Mouse (Mus musculus) intestine, embryonic 16.5 days (tissue): ENCODE data around the gene Wfdc1. TPM values are rescaled to one million over a fixed set of nuclear protein-coding genes. Genes with fewer than 3 reads are reported as not detected.

ENCODE experiments used
- ATAC-seq: fragments of 200-750 bp; cut with Nextera tagmentation; 2 replicates; pipeline ENCODE4 v1.8.0; 2017; ENCODE audit warnings: moderate TSS enrichment, moderate library complexity
- H3K27ac ChIP-seq: fragments of 300-500 bp; sonication (generic); 2 replicates; pipeline ENCODE4 v1.5.1; 2014; ENCODE audit warnings: mild to moderate bottlenecking, low read length
- H3K27me3 ChIP-seq: fragments of 300-500 bp; sonication (generic); replicated peaks from 2 replicates; pipeline ENCODE4 v1.6.1; 2014; ENCODE audit warnings: low read length, control low read depth, mixed read lengths; ENCODE audit not compliant: control insufficient read depth, insufficient read depth
- H3K36me3 ChIP-seq: fragments of 300-500 bp; sonication (generic); 2 replicates; pipeline ENCODE4 v1.6.1; 2014; ENCODE audit warnings: low read length, control low read depth; ENCODE audit not compliant: control insufficient read depth, insufficient read depth
- H3K4me1 ChIP-seq: fragments of 300-500 bp; sonication (generic); 2 replicates; pipeline ENCODE4 v1.6.1; 2014; ENCODE audit warnings: low read length, control low read depth, mixed read lengths; ENCODE audit not compliant: control insufficient read depth, insufficient read depth
- H3K4me2 ChIP-seq: fragments of 300-500 bp; sonication (generic); 2 replicates; pipeline ENCODE4 v1.6.1; 2014; ENCODE audit warnings: low read depth, low read length, control low read depth
- H3K4me3 ChIP-seq: fragments of 300-500 bp; sonication (generic); 2 replicates; pipeline ENCODE4 v1.5.1; 2014; ENCODE audit warnings: mild to moderate bottlenecking, low read length
- H3K9ac ChIP-seq: fragments of 300-500 bp; sonication (generic); 2 replicates; pipeline ENCODE4 v1.6.1; 2014; ENCODE audit warnings: low read depth, low read length
- H3K9me3 ChIP-seq: fragments of 300-500 bp; sonication (generic); 2 replicates; pipeline ENCODE4 v1.6.1; 2016; ENCODE audit warnings: low read length, control low read depth; ENCODE audit not compliant: control insufficient read depth
- WGBS: fragments of 180-500 bp; shearing (Covaris S2); extraction: QIAGEN DNeasy Blood & Tissue Kit; methylation state at CpG from one replicate; pipeline ENCODE4 v1.1.7; 2014; 5-methylcytosine and 5-hydroxymethylcytosine counted together
- polyA plus RNA-seq: library from polyadenylated mRNA; unstranded; fragments of >200 nt; fragmentation: Nextera tagmentation; extraction: Ambion mirVana; gene quantifications from 2 replicates; pipeline ENCODE4 v1.2.1, GENCODE M21; 2015

Wfdc1 gene
- polyA plus RNA-seq, 1 experiment from 2014 or later: 4.6 TPM

DNA sequence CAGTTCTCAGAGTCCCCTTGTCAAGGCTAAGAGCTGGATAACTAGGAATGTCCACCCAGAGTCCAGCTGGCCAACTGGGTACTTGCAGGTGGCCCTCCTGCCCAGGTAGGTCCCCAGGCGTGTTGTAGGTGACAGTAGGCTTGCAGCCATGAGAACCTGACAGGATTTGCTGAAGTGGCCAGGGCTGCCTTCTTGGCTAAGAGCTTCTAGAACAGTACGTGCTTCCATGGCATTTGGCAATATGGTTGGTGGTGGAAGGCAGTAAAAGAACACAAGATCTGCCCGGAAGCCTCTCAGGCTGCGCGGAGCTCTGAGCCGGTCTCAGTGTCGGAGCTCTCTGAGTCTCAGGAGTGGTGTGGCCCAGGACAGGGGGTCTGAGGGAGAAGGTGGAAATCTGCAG is 41.2 kb upstream of the Wfdc1 start:
- no peak for ATAC-seq
- H3K27ac ChIP-seq: no peak overlapping the region
- no peaks in the 10 kb centered on the region for H3K4me1 ChIP-seq
- H3K27me3 ChIP-seq: no peaks in the 10 kb centered on the region
- no peaks in the 10 kb centered on the region for H3K9me3 ChIP-seq
- H3K4me2 ChIP-seq: no peak overlapping the region
- no peaks in the 10 kb centered on the region for H3K36me3 ChIP-seq
- no peak overlapping the region for H3K9ac ChIP-seq
- 91% methylated on average over 7 of the region's 7 CpGs for WGBS
- no peak overlapping the region for H3K4me3 ChIP-seq

DNA sequence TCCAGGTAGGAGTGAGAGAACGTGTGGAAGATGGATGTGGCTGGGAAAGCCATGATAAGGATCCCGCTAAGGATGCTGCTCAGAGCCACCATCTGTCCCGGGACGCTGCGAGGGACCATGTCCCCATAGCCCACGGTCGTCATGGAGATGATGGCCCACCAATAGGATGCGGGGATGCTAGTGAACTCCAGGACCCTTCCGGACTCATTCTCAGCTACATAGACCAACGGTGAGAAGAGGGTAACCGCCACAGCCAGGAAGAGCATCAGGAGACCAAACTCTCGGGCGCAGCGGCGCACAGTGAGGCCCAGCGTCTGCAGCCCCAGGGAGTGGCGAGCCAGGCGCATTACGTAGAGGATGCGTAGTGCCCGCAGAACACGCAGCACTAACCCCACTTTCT is 40.4 kb upstream of the Wfdc1 start:
- Histone ChIP-seq H3K9ac (no peak overlapping the region), H3K4me2 (no peak overlapping the region), H3K27ac (no peak overlapping the region), H3K4me1 (0 out of 2 replicates have a peak, but pooled peaks cover under 1% of the 10 kb centered on the region), H3K9me3 (no peaks in the 10 kb centered on the region), H3K27me3 (no peaks in the 10 kb centered on the region), H3K36me3 (no peaks in the 10 kb centered on the region), H3K4me3 (no peak overlapping the region)
- 83% methylated on average over 22 of the region's 22 CpGs for WGBS
- ATAC-seq: no peak

DNA sequence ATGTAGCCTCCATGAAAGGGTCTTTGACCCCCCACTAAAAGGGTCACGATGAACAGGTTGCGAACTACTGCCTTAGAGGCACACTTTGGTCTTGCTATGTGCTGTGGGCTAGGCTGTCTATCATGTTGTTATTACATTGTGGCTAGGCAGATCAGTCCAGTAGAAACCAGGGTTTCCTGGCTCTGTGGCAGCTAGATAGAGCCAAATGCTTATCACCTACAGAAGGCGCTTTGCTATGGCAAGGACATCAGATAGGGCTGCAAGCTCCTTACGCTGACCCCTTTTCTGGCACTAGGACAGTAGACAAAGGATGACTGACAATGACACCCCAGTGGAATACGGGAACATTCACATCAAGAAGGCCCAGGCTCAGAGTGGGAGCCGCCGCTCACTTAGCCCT is 39.0 kb upstream of the Wfdc1 start:
- H3K9ac ChIP-seq: no peak overlapping the region
- no peak overlapping the region for H3K4me3 ChIP-seq
- no peaks in the 10 kb centered on the region for H3K36me3 ChIP-seq
- no peaks in the 10 kb centered on the region for H3K27me3 ChIP-seq
- H3K27ac ChIP-seq: no peak overlapping the region
- H3K9me3 ChIP-seq: no peaks in the 10 kb centered on the region
- no peak; the same call in 1 of the 2 replicates for ATAC-seq
- WGBS: 87% methylated on average over 7 of the region's 7 CpGs
- 0 out of 2 replicates have a peak, but pooled peaks cover 5% of the 10 kb centered on the region for H3K4me1 ChIP-seq
- H3K4me2 ChIP-seq: no peak overlapping the region

DNA sequence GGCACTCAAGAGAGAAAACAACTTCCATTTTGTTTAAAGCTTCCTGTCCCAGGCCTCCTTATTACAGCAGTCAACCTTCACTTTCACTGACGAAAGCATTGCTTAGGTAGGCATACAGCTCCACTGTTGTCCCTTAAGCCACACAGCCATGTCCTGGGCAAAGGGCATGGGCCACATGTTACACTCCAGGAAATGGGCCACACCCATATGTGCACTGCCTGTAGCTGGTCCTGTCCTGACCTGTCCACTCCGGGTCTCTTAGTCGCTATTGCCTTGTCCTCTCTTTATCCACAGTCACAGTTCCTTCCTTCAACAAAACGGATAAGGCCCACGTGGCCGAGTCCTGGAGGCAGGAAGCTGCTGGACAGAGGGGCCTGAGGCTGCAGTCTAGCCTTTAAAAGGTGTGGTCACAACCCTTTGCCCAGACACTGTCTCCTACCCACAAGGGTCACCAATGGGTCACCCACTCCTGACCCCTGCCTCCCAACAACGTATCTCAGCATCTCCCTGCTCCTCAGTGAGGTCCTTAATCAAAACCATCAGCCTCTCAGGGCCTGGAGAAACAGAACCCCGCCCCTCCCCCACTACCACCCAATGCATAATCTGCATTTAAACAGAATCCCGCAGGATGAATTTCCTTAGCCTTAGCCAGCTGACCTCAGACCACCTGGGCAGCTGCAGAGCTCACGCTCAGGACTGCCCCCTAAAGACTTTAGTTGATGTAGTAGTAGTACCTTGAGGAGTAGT is 38.4 kb upstream of the Wfdc1 start:
- WGBS: 39% methylated on average over 10 of the region's 10 CpGs
- no peak overlapping the region for H3K4me3 ChIP-seq
- no peaks in the 10 kb centered on the region for H3K36me3 ChIP-seq
- 0 out of 2 replicates have a peak, but pooled peaks cover 5% of the 10 kb centered on the region for H3K4me1 ChIP-seq
- ATAC-seq: peak; percentile 82
- no peaks in the 10 kb centered on the region for H3K9me3 ChIP-seq
- H3K27me3 ChIP-seq: no peaks in the 10 kb centered on the region
- H3K27ac ChIP-seq: no peak overlapping the region
- no peak overlapping the region for H3K4me2 ChIP-seq
- no peak overlapping the region for H3K9ac ChIP-seq

- H3K9me3 ChIP-seq: no peaks in the 10 kb centered on the region
- peaks cover 12% of the 10 kb centered on the region for H3K4me1 ChIP-seq
- no peak overlapping the region for H3K9ac ChIP-seq
- no peaks in the 10 kb centered on the region for H3K36me3 ChIP-seq
- H3K27ac ChIP-seq: no peak overlapping the region
- peaks cover 5% of the 10 kb centered on the region; the same call in 1 of the 2 replicates for H3K27me3 ChIP-seq
- 54% methylated on average over 3 of the region's 3 CpGs for WGBS
- no peak overlapping the region for H3K4me3 ChIP-seq
- no peak for ATAC-seq
- no peak overlapping the region for H3K4me2 ChIP-seq
Measured at GRCm38 (mm10) chr8:119630841-119631240, 35.3 kb upstream of the Wfdc1 start.

GRCm38 (mm10) chr8:119632246-119632645 is 33.9 kb upstream of the Wfdc1 start:
- H3K36me3 ChIP-seq: no peaks in the 10 kb centered on the region
- peaks cover 14% of the 10 kb centered on the region for H3K4me1 ChIP-seq
- H3K9me3 ChIP-seq: no peaks in the 10 kb centered on the region
- no peak overlapping the region for H3K4me2 ChIP-seq
- peaks cover 8% of the 10 kb centered on the region; the same call in 1 of the 2 replicates for H3K27me3 ChIP-seq
- WGBS: 78% methylated on average over 9 of the region's 9 CpGs
- no peak for ATAC-seq
- H3K9ac ChIP-seq: no peak overlapping the region
- no peak overlapping the region for H3K4me3 ChIP-seq
- H3K27ac ChIP-seq: no peak overlapping the region

GRCm38 (mm10) chr8:119632909-119633308 is 33.3 kb upstream of the Wfdc1 start:
- 50% methylated on average over 29 of the region's 29 CpGs for WGBS
- Histone ChIP-seq H3K36me3 (no peaks in the 10 kb centered on the region), H3K4me1 (peaks cover 14% of the 10 kb centered on the region), H3K9me3 (no peaks in the 10 kb centered on the region), H3K27me3 (peaks cover 8% of the 10 kb centered on the region; the same call in 1 of the 2 replicates), H3K4me2 (no peak overlapping the region), H3K9ac (no peak overlapping the region), H3K27ac (no peak overlapping the region), H3K4me3 (no peak overlapping the region)
- no peak for ATAC-seq

DNA sequence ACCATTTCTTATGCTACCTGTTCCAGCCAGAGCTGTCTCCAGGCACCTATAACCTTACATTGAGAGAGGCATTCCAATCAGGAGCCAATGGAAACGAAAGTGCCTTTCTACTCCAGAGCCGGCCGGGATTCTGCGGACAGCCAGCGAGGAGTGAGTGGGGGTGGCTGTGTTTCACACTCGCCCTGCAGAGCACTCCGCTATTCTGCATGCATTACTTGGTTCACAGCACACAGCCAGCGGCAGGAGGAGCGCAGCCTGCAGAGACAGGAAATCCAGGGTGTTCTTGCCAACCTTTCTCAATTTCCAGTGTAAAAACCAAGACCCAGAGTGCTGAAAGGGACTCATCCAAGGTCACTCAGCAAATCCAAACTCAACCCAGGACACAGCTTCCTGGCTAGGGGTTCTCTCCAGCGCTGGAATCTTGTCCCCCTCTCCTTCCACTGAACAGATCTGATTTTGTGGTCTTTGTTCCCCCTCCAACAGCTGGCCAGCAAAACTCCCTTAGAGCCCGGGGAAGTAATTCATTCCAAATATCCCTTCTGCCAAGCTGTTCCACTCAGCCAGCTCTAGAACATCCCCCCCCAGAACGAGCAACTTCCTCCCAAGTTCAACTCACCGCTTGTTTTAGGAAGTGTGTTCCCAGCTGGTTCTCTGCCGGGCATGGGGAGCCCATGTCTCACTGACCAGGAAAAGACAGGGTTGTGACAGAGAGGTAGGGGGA is 31.4 kb upstream of the Wfdc1 start:
- H3K9ac ChIP-seq: no peak overlapping the region
- no peak for ATAC-seq

DNA sequence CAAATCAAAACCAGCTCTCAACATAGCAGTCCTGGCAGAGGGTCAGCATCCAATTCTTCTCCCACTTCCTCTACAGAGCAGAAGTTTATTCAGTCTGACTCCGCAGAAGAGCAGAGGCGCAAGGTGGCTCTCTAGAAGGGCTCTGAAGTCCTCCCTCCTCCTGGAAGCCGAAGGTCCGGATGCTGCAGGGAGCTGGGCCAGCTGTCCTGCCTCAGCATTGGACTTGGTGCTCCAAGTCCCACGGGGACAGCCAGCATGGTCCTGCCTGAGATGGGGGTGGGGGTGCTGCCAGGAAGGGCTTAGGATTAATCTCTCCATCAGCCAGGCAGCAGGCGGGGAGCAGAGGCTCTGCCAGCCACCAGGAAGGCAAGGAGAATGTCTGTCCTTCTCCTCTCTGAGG is 30.8 kb upstream of the Wfdc1 start, which contains the start of gene Kcng4:
Kcng4 (minus strand) TSS at position 303 of the 400 bp plus-strand sequence.
- Histone ChIP-seq H3K9ac (peak within 1 kb of the TSS; percentile 25; the same call in 1 of the 2 replicates), H3K27ac (peak within 1 kb of the TSS; percentile 17; the same call in 1 of the 2 replicates), H3K27me3 (peaks cover 8% of the 10 kb centered on the region; the same call in 1 of the 2 replicates), H3K4me3 (no peak within 1 kb of the TSS), H3K4me1 (peaks cover 14% of the 10 kb centered on the region), H3K4me2 (no peak within 1 kb of the TSS), H3K36me3 (no peaks in the 10 kb centered on the region), H3K9me3 (no peaks in the 10 kb centered on the region)
- 27% methylated on average over 6 of the region's 6 CpGs for WGBS
- ATAC-seq: peak; percentile 14; the same call in 1 of the 2 replicates

More for the DNA sequence above, 31.4 kb upstream of the Wfdc1 start:
- H3K9me3 ChIP-seq: no peaks in the 10 kb centered on the region
- no peak overlapping the region for H3K4me3 ChIP-seq
- peak overlapping the region; percentile 17; the same call in 1 of the 2 replicates for H3K27ac ChIP-seq
- H3K36me3 ChIP-seq: no peaks in the 10 kb centered on the region
- no peak overlapping the region for H3K4me2 ChIP-seq
- peaks cover 8% of the 10 kb centered on the region; the same call in 1 of the 2 replicates for H3K27me3 ChIP-seq
- H3K4me1 ChIP-seq: peaks cover 14% of the 10 kb centered on the region
- 35% methylated on average over 14 of the region's 14 CpGs for WGBS
